ENCODE assay signal across 12 mouse cellular contexts in genomic region chr2:20248043-20248664, GRCm38 (mm10).
DNase-seq lines count a peak whose midpoint lies in the region; ATAC-seq lines count a peak whose summit lies in the region.
"Had no signal": no experiment of that assay in that cellular context is flagged by ENCODE, and none has a peak within 500 bp of the region (broad histone marks: within the 10 kb centered on the region; RNA-seq: fewer than 3 reads in every experiment).

No protein-coding gene starts in this region.

- 65% methylated on average over 4 of the region's 4 CpGs for WGBS in midbrain, embryonic 14.5 days
- 70% methylated on average over 4 of the region's 4 CpGs for WGBS in midbrain, embryonic 11.5 days

- H3K9ac ChIP-seq in midbrain, embryonic 14.5 days (replicated peaks; ENCODE audit: low read length) = no peak overlapping the region
- no peak overlapping the region for H3K9ac ChIP-seq in midbrain, embryonic 11.5 days (ENCODE audit: low read length)
- H3K9ac ChIP-seq: neural tube, embryonic 15.5 days had no signal

- H3K27me3 ChIP-seq in midbrain, embryonic 14.5 days (ENCODE audit: control insufficient read depth, insufficient read depth, low read length) = no peaks in the 10 kb centered on the region
- H3K27me3 ChIP-seq in midbrain, embryonic 11.5 days (ENCODE audit: control insufficient read depth, insufficient read depth, low read length) = no peaks in the 10 kb centered on the region
- H3K27me3 ChIP-seq: neural tube, embryonic 15.5 days had no signal

- peak; percentile 17 for DNase-seq in cerebellum, adult 9-11 months
- no peak for DNase-seq in cerebellum, postnatal 14 days
- DNase-seq in midbrain, embryonic 14.5 days = peak; percentile 1
- DNase-seq in midbrain, embryonic 11.5 days (ENCODE audit: low spot score, missing footprints) = no peak
- peak; percentile 56 for DNase-seq in layer of hippocampus, adult 11-12 months (ENCODE audit: low spot score)
- peak; percentile 26 for DNase-seq in telencephalon, adult 2 months (ENCODE audit: low read depth, low spot score)
- no peak for DNase-seq in heart, postnatal 10 days
- no peak for DNase-seq in ovary, postnatal 10 days (ENCODE audit: low spot score)
- DNase-seq: cerebellum, adult 11 months; gastrocnemius, postnatal 36 days; right cerebral cortex, postnatal 25 days had no signal

- no peaks in the 10 kb centered on the region for H3K9me3 ChIP-seq in midbrain, embryonic 14.5 days (ENCODE audit: control insufficient read depth, low read length)
- H3K9me3 ChIP-seq in midbrain, embryonic 11.5 days (ENCODE audit: control insufficient read depth, low read length) = no peaks in the 10 kb centered on the region
- H3K9me3 ChIP-seq: neural tube, embryonic 15.5 days had no signal

- H3K27ac ChIP-seq in midbrain, embryonic 14.5 days (replicated peaks; ENCODE audit: low read depth, low read length) = no peak overlapping the region
- H3K27ac ChIP-seq in midbrain, embryonic 11.5 days (ENCODE audit: low read depth, low read length) = no peak overlapping the region
- H3K27ac ChIP-seq: neural tube, embryonic 15.5 days had no signal

- intact Hi-C loops in heart, postnatal 10 days (cut with DNase I) = loop anchor here (5.0 kb wide), 1 partner anchor 81 kb away; no protein-coding TSS in a partner anchor

- H3K4me2 ChIP-seq in midbrain, embryonic 14.5 days (ENCODE audit: low read length) = no peak overlapping the region
- no peak overlapping the region for H3K4me2 ChIP-seq in midbrain, embryonic 11.5 days
- H3K4me2 ChIP-seq: neural tube, embryonic 15.5 days had no signal

- no peaks in the 10 kb centered on the region for H3K36me3 ChIP-seq in midbrain, embryonic 14.5 days (ENCODE audit: control insufficient read depth, insufficient read depth, low read length)
- no peaks in the 10 kb centered on the region for H3K36me3 ChIP-seq in midbrain, embryonic 11.5 days (ENCODE audit: control insufficient read depth, insufficient read depth, low read length)
- H3K36me3 ChIP-seq: neural tube, embryonic 15.5 days had no signal

- ATAC-seq in midbrain, embryonic 14.5 days (ENCODE audit: low FRiP score, low TSS enrichment) = no peak; the same call in 1 of the 2 replicates
- ATAC-seq in midbrain, embryonic 11.5 days (ENCODE audit: low FRiP score) = no peak

- no peak overlapping the region for H3K4me3 ChIP-seq in midbrain, embryonic 14.5 days (replicated peaks; ENCODE audit: low read depth, low read length)
- no peak overlapping the region for H3K4me3 ChIP-seq in midbrain, embryonic 11.5 days (ENCODE audit: low read depth, low read length)
- H3K4me3 ChIP-seq: neural tube, embryonic 15.5 days had no signal

- H3K4me1 ChIP-seq in midbrain, embryonic 14.5 days (ENCODE audit: control insufficient read depth, insufficient read depth, low read length) = peaks cover 5% of the 10 kb centered on the region; the same call in 1 of the 2 replicates
- no peaks in the 10 kb centered on the region for H3K4me1 ChIP-seq in midbrain, embryonic 11.5 days (ENCODE audit: control insufficient read depth, insufficient read depth, low read length)

Comparison
In these comparisons a context has a peak if more than half of its experiments do, and no peak if none do; other contexts are left out.
1. DNase-seq: peak in cerebellum, adult 9-11 months (single experiment), midbrain, embryonic 14.5 days (single experiment), layer of hippocampus, adult 11-12 months (single experiment) and telencephalon, adult 2 months (single experiment); none in cerebellum, postnatal 14 days (0 of 2), midbrain, embryonic 11.5 days (single experiment), heart, postnatal 10 days (0 of 2) and ovary, postnatal 10 days (single experiment).